Mouse (Mus musculus) cerebellum, adult 2 months (tissue): ENCODE results near the gene Sppl3.

Source experiments
- CTCF ChIP-seq: fragments of 200-500 bp; IDR thresholded peaks from 2 replicates; pipeline ENCODE4 v1.5.1; 2011; ENCODE audit warnings: low read depth, mild to moderate bottlenecking, control low read depth, low read length, moderate library complexity, borderline replicate concordance; ENCODE audit not compliant: insufficient read depth
- POLR2A ChIP-seq: fragments of 200-500 bp; IDR thresholded peaks from 2 replicates; pipeline ENCODE4 v1.6.1; 2011; ENCODE audit warnings: low read length, control low read depth, borderline replicate concordance; ENCODE audit not compliant: insufficient read depth

DNA sequence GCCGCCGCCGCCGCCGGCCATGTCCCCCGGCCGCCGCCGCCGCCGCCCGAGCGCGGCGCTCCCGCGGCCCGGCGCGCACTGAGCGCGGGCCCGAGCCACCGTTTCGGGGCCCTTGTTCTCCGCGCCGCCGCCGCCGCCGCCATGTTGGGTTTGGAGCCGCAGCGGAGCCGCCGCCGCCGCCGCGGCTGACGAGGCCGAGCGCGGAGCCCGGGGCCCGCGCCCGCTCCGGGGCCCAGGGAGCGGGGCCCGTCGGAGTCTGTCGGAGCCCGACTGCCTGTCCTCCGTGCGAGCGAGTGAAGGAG, 231 bp downstream of the Sppl3 start:
- TF ChIP-seq POLR2A: no peak
- no peak for TF ChIP-seq CTCF
